Mouse (Mus musculus): ENCODE data around the gene Pard3.

Pard3 gene

GRCm38 (mm10) chr8:127181246-127181645 lies 117.6 kb downstream of the Pard3 start:
- no peak for DNase-seq (ENCODE audit: low read depth, low spot score)

GRCm38 (mm10) chr8:127182065-127182464 lies 118.4 kb downstream of the Pard3 start:
- no peak for DNase-seq (ENCODE audit: low read depth, low spot score)

- DNase-seq (ENCODE audit: low read depth, low spot score): no peak
Observed at GRCm38 (mm10) chr8:127183533-127183932, 119.8 kb downstream of the Pard3 start.

- no peak for DNase-seq (ENCODE audit: low read depth, low spot score)
Observed at GRCm38 (mm10) chr8:127184025-127184424, 120.3 kb downstream of the Pard3 start.

GRCm38 (mm10) chr8:127185897-127186296 lies 122.2 kb downstream of the Pard3 start:
- DNase-seq (ENCODE audit: low read depth, low spot score): no peak

GRCm38 (mm10) chr8:127188671-127189070 lies 125.0 kb downstream of the Pard3 start:
- DNase-seq (ENCODE audit: low read depth, low spot score): no peak

- DNase-seq (ENCODE audit: low read depth, low spot score): peak; percentile 54
Observed at GRCm38 (mm10) chr8:127190350-127190749, 126.7 kb downstream of the Pard3 start.

- DNase-seq (ENCODE audit: low read depth, low spot score): peak; percentile 61
Observed at GRCm38 (mm10) chr8:127191387-127191786, 127.7 kb downstream of the Pard3 start.

- DNase-seq (ENCODE audit: low read depth, low spot score): no peak
Observed at GRCm38 (mm10) chr8:127191824-127192223, 128.1 kb downstream of the Pard3 start.

GRCm38 (mm10) chr8:127192331-127192730 lies 128.6 kb downstream of the Pard3 start:
- DNase-seq (ENCODE audit: low read depth, low spot score): no peak

GRCm38 (mm10) chr8:127193375-127193774 lies 129.7 kb downstream of the Pard3 start:
- DNase-seq (ENCODE audit: low read depth, low spot score): no peak

GRCm38 (mm10) chr8:127194786-127195407 lies 131.2 kb downstream of the Pard3 start:
- DNase-seq (ENCODE audit: low read depth, low spot score): no peak

GRCm38 (mm10) chr8:127196505-127197265 lies 133.0 kb downstream of the Pard3 start:
- DNase-seq (ENCODE audit: low read depth, low spot score): no peak

- no peak for DNase-seq (ENCODE audit: low read depth, low spot score)
Observed at GRCm38 (mm10) chr8:127207455-127207854, 143.8 kb downstream of the Pard3 start.

GRCm38 (mm10) chr8:127210621-127211020 lies 146.9 kb downstream of the Pard3 start:
- no peak for DNase-seq (ENCODE audit: low read depth, low spot score)

- no peak for DNase-seq (ENCODE audit: low read depth, low spot score)
Observed at GRCm38 (mm10) chr8:127214338-127214737, 150.6 kb downstream of the Pard3 start.

GRCm38 (mm10) chr8:127214748-127215433 lies 151.2 kb downstream of the Pard3 start:
- DNase-seq (ENCODE audit: low read depth, low spot score): no peak

GRCm38 (mm10) chr8:127220206-127220605 lies 156.5 kb downstream of the Pard3 start:
- no peak for DNase-seq (ENCODE audit: low read depth, low spot score)

GRCm38 (mm10) chr8:127220615-127221014 lies 156.9 kb downstream of the Pard3 start:
- no peak for DNase-seq (ENCODE audit: low read depth, low spot score)

- no peak for DNase-seq (ENCODE audit: low read depth, low spot score)
Observed at GRCm38 (mm10) chr8:127222361-127222760, 158.7 kb downstream of the Pard3 start.

GRCm38 (mm10) chr8:127226996-127227395 lies 163.3 kb downstream of the Pard3 start:
- no peak for DNase-seq (ENCODE audit: low read depth, low spot score)

GRCm38 (mm10) chr8:127227407-127227806 lies 163.7 kb downstream of the Pard3 start:
- no peak for DNase-seq (ENCODE audit: low read depth, low spot score)
